Mouse (Mus musculus): Measurements from ENCODE around the gene Amot.

DNA sequence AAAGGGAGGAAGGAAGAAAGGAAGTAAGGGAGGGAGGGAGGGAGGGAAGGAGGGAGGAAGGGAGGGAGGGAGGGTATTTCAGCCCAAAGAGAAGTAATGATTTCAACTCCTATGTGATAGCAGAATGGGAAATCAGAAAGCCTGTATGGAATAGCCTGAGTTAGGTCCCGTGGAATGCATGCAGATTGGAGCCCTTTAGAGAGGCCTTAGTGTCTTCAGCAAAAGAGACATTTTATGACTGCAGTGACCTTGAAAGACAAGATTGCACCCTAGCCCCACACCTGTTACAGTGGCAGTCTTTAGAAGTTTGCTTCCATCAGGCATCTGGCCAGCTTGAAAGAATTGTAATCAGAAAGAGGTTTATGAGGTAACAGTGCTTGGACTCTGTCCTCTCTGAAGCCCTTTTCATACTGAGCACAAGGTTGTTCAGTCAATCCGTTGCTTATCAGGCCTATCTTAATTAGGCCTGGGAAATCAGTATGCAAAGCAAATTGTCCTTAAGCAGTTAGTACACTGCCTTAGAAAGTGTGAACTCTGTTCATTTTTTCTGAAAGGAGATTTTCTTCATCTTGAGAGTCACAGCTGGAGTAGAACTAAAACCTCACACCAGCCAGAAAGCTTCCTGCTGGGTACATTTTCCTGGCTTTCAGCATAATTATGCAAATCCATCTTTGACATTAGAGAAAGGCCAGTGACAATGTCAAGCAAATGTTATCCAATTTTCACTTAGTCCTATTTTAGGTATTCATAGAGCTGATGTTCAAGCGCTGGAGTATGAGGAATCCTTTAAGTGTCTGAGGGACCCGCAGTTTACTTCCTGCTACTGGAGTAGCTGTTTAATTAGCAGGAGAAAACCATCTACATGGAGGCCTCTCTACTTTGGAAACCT lies 38.9 kb upstream of the Amot start:
- TF ChIP-seq CTCF (IDR thresholded peaks at IDR 0.05; ENCODE audit: extremely low read depth, insufficient read depth, insufficient read length, insufficient replicate concordance) (no peak), POLR2A (IDR thresholded peaks at IDR 0.05; ENCODE audit: low read depth, low read length) (no peak)
